Mouse (Mus musculus): ENCODE data around the gene Slc6a12. TPM values are rescaled to one million over a fixed set of nuclear protein-coding genes. Genes with fewer than 3 reads are reported as not detected.

The Slc6a12 gene
- polyA plus RNA-seq, 1 experiment from 2014 or later: not detected

GRCm38 (mm10) chr6:121380576-121380975 is 37.7 kb downstream of the Slc6a12 start:
- H3K27ac ChIP-seq (ENCODE audit: low read depth, low read length): no peak overlapping the region
- DNase-seq (ENCODE audit: low spot score): no peak
- H3K9me3 ChIP-seq (ENCODE audit: control insufficient read depth, low read length): no peaks in the 10 kb centered on the region
- H3K4me3 ChIP-seq (ENCODE audit: low read depth, low read length): no peak overlapping the region
- no peaks in the 10 kb centered on the region for H3K27me3 ChIP-seq (ENCODE audit: control insufficient read depth, insufficient read depth, low read length)
- no peaks in the 10 kb centered on the region for H3K36me3 ChIP-seq (ENCODE audit: control insufficient read depth, insufficient read depth, low read length)
- ATAC-seq (ENCODE audit: low FRiP score): no peak
- 83% methylated on average over 8 of the region's 8 CpGs for WGBS
- no peaks in the 10 kb centered on the region for H3K4me1 ChIP-seq (replicated peaks; ENCODE audit: control insufficient read depth, insufficient read depth, low read length)
- H3K4me2 ChIP-seq (replicated peaks; ENCODE audit: low read depth, low read length): no peak overlapping the region
- H3K9ac ChIP-seq (ENCODE audit: low read depth, low read length): no peak overlapping the region

- ATAC-seq (ENCODE audit: low FRiP score): no peak
- no peak overlapping the region for H3K9ac ChIP-seq (ENCODE audit: low read depth, low read length)
- no peak overlapping the region for H3K4me2 ChIP-seq (replicated peaks; ENCODE audit: low read depth, low read length)
Measured at GRCm38 (mm10) chr6:121382071-121382470, 39.2 kb downstream of the Slc6a12 start.

GRCm38 (mm10) chr6:121385397-121385796 is 42.5 kb downstream of the Slc6a12 start:
- Histone ChIP-seq H3K9ac (ENCODE audit: low read depth, low read length) (no peak overlapping the region), H3K4me1 (replicated peaks; ENCODE audit: control insufficient read depth, insufficient read depth, low read length) (no peaks in the 10 kb centered on the region), H3K9me3 (ENCODE audit: control insufficient read depth, low read length) (no peaks in the 10 kb centered on the region), H3K27ac (ENCODE audit: low read depth, low read length) (no peak overlapping the region), H3K4me2 (replicated peaks; ENCODE audit: low read depth, low read length) (no peak overlapping the region), H3K4me3 (ENCODE audit: low read depth, low read length) (no peak overlapping the region), H3K27me3 (ENCODE audit: control insufficient read depth, insufficient read depth, low read length) (no peaks in the 10 kb centered on the region), H3K36me3 (ENCODE audit: control insufficient read depth, insufficient read depth, low read length) (no peaks in the 10 kb centered on the region)
- ATAC-seq (ENCODE audit: low FRiP score): no peak
- WGBS: 80% methylated on average over 3 of the region's 3 CpGs
- no peak for DNase-seq (ENCODE audit: low spot score)

More at GRCm38 (mm10) chr6:121382071-121382470, 39.2 kb downstream of the Slc6a12 start:
- Histone ChIP-seq H3K9me3 (ENCODE audit: control insufficient read depth, low read length) (no peaks in the 10 kb centered on the region), H3K27me3 (ENCODE audit: control insufficient read depth, insufficient read depth, low read length) (no peaks in the 10 kb centered on the region), H3K36me3 (ENCODE audit: control insufficient read depth, insufficient read depth, low read length) (no peaks in the 10 kb centered on the region), H3K27ac (ENCODE audit: low read depth, low read length) (no peak overlapping the region), H3K4me3 (ENCODE audit: low read depth, low read length) (no peak overlapping the region), H3K4me1 (replicated peaks; ENCODE audit: control insufficient read depth, insufficient read depth, low read length) (no peaks in the 10 kb centered on the region)
- 49% methylated on average over 10 of the region's 10 CpGs for WGBS
- DNase-seq (ENCODE audit: low spot score): no peak

- Histone ChIP-seq H3K36me3 (ENCODE audit: control insufficient read depth, insufficient read depth, low read length) (no peaks in the 10 kb centered on the region), H3K9ac (ENCODE audit: low read depth, low read length) (no peak overlapping the region), H3K27me3 (ENCODE audit: control insufficient read depth, insufficient read depth, low read length) (no peaks in the 10 kb centered on the region), H3K4me1 (replicated peaks; ENCODE audit: control insufficient read depth, insufficient read depth, low read length) (no peaks in the 10 kb centered on the region), H3K27ac (ENCODE audit: low read depth, low read length) (no peak overlapping the region), H3K9me3 (ENCODE audit: control insufficient read depth, low read length) (no peaks in the 10 kb centered on the region), H3K4me2 (replicated peaks; ENCODE audit: low read depth, low read length) (no peak overlapping the region), H3K4me3 (ENCODE audit: low read depth, low read length) (no peak overlapping the region)
- ATAC-seq (ENCODE audit: low FRiP score) (no peak), DNase-seq (ENCODE audit: low spot score) (no peak)
- WGBS: 79% methylated on average over 4 of the region's 4 CpGs
Measured at GRCm38 (mm10) chr6:121392610-121393252, 49.9 kb downstream of the Slc6a12 start.

GRCm38 (mm10) chr6:121401140-121401539 is 58.3 kb downstream of the Slc6a12 start:
- H3K4me3 ChIP-seq (ENCODE audit: low read depth, low read length): no peak overlapping the region
- H3K4me2 ChIP-seq (replicated peaks; ENCODE audit: low read depth, low read length): no peak overlapping the region
- H3K9ac ChIP-seq (ENCODE audit: low read depth, low read length): no peak overlapping the region
- 82% methylated on average over 6 of the region's 6 CpGs for WGBS
- no peak for DNase-seq (ENCODE audit: low spot score)
- no peaks in the 10 kb centered on the region for H3K9me3 ChIP-seq (ENCODE audit: control insufficient read depth, low read length)
- no peak for ATAC-seq (ENCODE audit: low FRiP score)
- H3K4me1 ChIP-seq (replicated peaks; ENCODE audit: control insufficient read depth, insufficient read depth, low read length): no peaks in the 10 kb centered on the region
- no peaks in the 10 kb centered on the region for H3K36me3 ChIP-seq (ENCODE audit: control insufficient read depth, insufficient read depth, low read length)
- no peaks in the 10 kb centered on the region for H3K27me3 ChIP-seq (ENCODE audit: control insufficient read depth, insufficient read depth, low read length)
- no peak overlapping the region for H3K27ac ChIP-seq (ENCODE audit: low read depth, low read length)

- Histone ChIP-seq H3K27ac (ENCODE audit: low read depth, low read length) (no peak overlapping the region), H3K4me2 (replicated peaks; ENCODE audit: low read depth, low read length) (no peak overlapping the region), H3K4me3 (ENCODE audit: low read depth, low read length) (no peak overlapping the region), H3K9me3 (ENCODE audit: control insufficient read depth, low read length) (no peaks in the 10 kb centered on the region), H3K27me3 (ENCODE audit: control insufficient read depth, insufficient read depth, low read length) (no peaks in the 10 kb centered on the region), H3K36me3 (ENCODE audit: control insufficient read depth, insufficient read depth, low read length) (no peaks in the 10 kb centered on the region), H3K4me1 (replicated peaks; ENCODE audit: control insufficient read depth, insufficient read depth, low read length) (no peaks in the 10 kb centered on the region), H3K9ac (ENCODE audit: low read depth, low read length) (no peak overlapping the region)
- 87% methylated on average over 14 of the region's 14 CpGs for WGBS
- DNase-seq (ENCODE audit: low spot score) (no peak), ATAC-seq (ENCODE audit: low FRiP score) (no peak)
Measured at GRCm38 (mm10) chr6:121401826-121402660, 59.2 kb downstream of the Slc6a12 start.

- H3K4me2 ChIP-seq (replicated peaks; ENCODE audit: low read depth, low read length): no peak overlapping the region
- no peak overlapping the region for H3K9ac ChIP-seq (ENCODE audit: low read depth, low read length)
- H3K9me3 ChIP-seq (ENCODE audit: control insufficient read depth, low read length): no peaks in the 10 kb centered on the region
- H3K27me3 ChIP-seq (ENCODE audit: control insufficient read depth, insufficient read depth, low read length): no peaks in the 10 kb centered on the region
- ATAC-seq (ENCODE audit: low FRiP score): no peak
- DNase-seq (ENCODE audit: low spot score): no peak
- WGBS: 87% methylated on average over 8 of the region's 8 CpGs
- H3K4me1 ChIP-seq (replicated peaks; ENCODE audit: control insufficient read depth, insufficient read depth, low read length): no peaks in the 10 kb centered on the region
- H3K4me3 ChIP-seq (ENCODE audit: low read depth, low read length): no peak overlapping the region
- no peak overlapping the region for H3K27ac ChIP-seq (ENCODE audit: low read depth, low read length)
- H3K36me3 ChIP-seq (ENCODE audit: control insufficient read depth, insufficient read depth, low read length): no peaks in the 10 kb centered on the region
Measured at GRCm38 (mm10) chr6:121402661-121403244, 59.9 kb downstream of the Slc6a12 start.

GRCm38 (mm10) chr6:121405311-121405710 is 62.4 kb downstream of the Slc6a12 start:
- Histone ChIP-seq H3K27me3 (ENCODE audit: control insufficient read depth, insufficient read depth, low read length) (no peaks in the 10 kb centered on the region), H3K4me2 (replicated peaks; ENCODE audit: low read depth, low read length) (no peak overlapping the region), H3K4me3 (ENCODE audit: low read depth, low read length) (no peak overlapping the region), H3K9ac (ENCODE audit: low read depth, low read length) (no peak overlapping the region), H3K27ac (ENCODE audit: low read depth, low read length) (no peak overlapping the region), H3K4me1 (replicated peaks; ENCODE audit: control insufficient read depth, insufficient read depth, low read length) (no peaks in the 10 kb centered on the region), H3K36me3 (ENCODE audit: control insufficient read depth, insufficient read depth, low read length) (no peaks in the 10 kb centered on the region), H3K9me3 (ENCODE audit: control insufficient read depth, low read length) (no peaks in the 10 kb centered on the region)
- ATAC-seq (ENCODE audit: low FRiP score): no peak
- no peak for DNase-seq (ENCODE audit: low spot score)
- WGBS: 92% methylated on average over 8 of the region's 8 CpGs
